Mouse (Mus musculus) spleen, adult 2 months (tissue): Measurements from ENCODE around the gene Robo1. TPM values are rescaled to one million over a fixed set of nuclear protein-coding genes. Genes with fewer than 3 reads are reported as not detected.

Experiments
- DNase-seq, 2 experiments: peaks; one replicate each; pipeline versions ENCODE4 v3.0.0 to v3.0.0-alpha.2; 2012 to 2021; ENCODE audit warnings: low spot score in 2 of 2, low read depth in 1 of 2
- H3K27ac ChIP-seq: fragments of 200-500 bp; 2 replicates; pipeline ENCODE4 v1.5.1; 2012; ENCODE audit warnings: low read length, inconsistent platforms; ENCODE audit not compliant: insufficient read depth
- H3K27me3 ChIP-seq: fragments of 200-500 bp; 2 replicates; pipeline ENCODE4 v1.6.1; 2012; ENCODE audit warnings: mild to moderate bottlenecking, moderate library complexity, low read length, inconsistent platforms; ENCODE audit not compliant: control insufficient read depth, insufficient read depth
- H3K36me3 ChIP-seq: fragments of 200-500 bp; 2 replicates; pipeline ENCODE4 v1.6.1; 2012; ENCODE audit warnings: mild to moderate bottlenecking, low read length, inconsistent platforms; ENCODE audit not compliant: control insufficient read depth, insufficient read depth
- H3K4me1 ChIP-seq: fragments of 200-500 bp; 2 replicates; pipeline ENCODE4 v1.6.1; 2011; ENCODE audit warnings: inconsistent platforms; ENCODE audit not compliant: control insufficient read depth, insufficient read depth, insufficient read length
- H3K4me3 ChIP-seq: fragments of 200-500 bp; 2 replicates; pipeline ENCODE4 v1.5.1; 2011; ENCODE audit warnings: mild to moderate bottlenecking, inconsistent platforms; ENCODE audit not compliant: insufficient read depth, insufficient read length; ENCODE audit errors: extremely low read depth
- CTCF ChIP-seq: fragments of 200-500 bp; IDR thresholded peaks from 2 replicates; pipeline ENCODE4 v1.5.1; 2011; ENCODE audit warnings: mild to moderate bottlenecking, inconsistent platforms; ENCODE audit not compliant: insufficient read depth, insufficient read length, insufficient replicate concordance; ENCODE audit errors: extremely low read depth
- POLR2A ChIP-seq: fragments of 200-500 bp; IDR thresholded peaks from 2 replicates; pipeline ENCODE4 v1.6.1; 2011; ENCODE audit warnings: low read depth, low read length, inconsistent platforms
- WGBS: fragments of 180-500 bp; shearing (Covaris S2); methylation state at CpG from one replicate; pipeline ENCODE4 v1.1.7; 2018; 5-methylcytosine and 5-hydroxymethylcytosine counted together
- polyA plus RNA-seq: library from polyadenylated mRNA; depleted of rRNA; stranded (reverse); fragments of >200 nt; gene quantifications from 2 replicates; pipeline ENCODE4 v1.2.3, GENCODE M21; 2012

Robo1 gene
- polyA plus RNA-seq, 1 experiment: 1.4 TPM

DNA sequence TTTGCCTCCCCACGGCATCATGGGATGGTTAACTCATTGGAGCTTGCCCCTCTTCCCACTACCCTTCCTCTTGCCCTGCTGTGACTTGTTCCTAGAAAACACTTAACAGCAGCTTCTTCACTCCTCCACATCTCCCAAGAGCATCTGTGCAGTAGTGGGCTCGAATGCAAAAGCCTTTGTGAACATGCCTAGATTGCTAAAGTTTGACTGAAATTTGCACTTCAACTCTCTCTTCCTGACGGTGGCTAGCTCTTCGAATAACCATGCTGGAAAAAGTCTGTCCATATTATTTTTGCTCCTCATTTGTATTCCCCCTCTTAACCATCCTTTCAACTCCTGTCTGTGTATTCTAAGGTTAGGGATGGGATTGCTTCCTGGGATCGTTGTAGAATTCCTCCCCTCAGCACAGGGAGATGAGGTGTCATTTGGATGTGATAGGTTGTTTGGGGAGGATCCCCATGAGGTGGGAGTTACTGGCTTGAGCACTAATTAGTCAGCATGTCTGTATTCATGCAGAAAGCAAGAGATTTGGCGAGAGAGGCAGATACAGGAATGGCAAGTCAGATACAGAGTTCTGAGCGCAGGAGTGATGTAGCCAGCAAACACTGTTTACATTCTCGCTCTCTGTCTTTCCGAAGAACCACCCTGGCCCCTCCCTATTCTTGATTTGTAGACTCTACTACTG, 409.2 kb downstream of the Robo1 start:
- no peaks in the 10 kb centered on the region for H3K4me1 ChIP-seq
- H3K27me3 ChIP-seq: no peaks in the 10 kb centered on the region
- H3K36me3 ChIP-seq: no peaks in the 10 kb centered on the region
- no peak for TF ChIP-seq CTCF
- no peak for TF ChIP-seq POLR2A
- no peak overlapping the region for H3K27ac ChIP-seq
- H3K4me3 ChIP-seq: no peak overlapping the region
- no peak for DNase-seq
- WGBS: 81% methylated on average over 9 of the region's 9 CpGs

DNA sequence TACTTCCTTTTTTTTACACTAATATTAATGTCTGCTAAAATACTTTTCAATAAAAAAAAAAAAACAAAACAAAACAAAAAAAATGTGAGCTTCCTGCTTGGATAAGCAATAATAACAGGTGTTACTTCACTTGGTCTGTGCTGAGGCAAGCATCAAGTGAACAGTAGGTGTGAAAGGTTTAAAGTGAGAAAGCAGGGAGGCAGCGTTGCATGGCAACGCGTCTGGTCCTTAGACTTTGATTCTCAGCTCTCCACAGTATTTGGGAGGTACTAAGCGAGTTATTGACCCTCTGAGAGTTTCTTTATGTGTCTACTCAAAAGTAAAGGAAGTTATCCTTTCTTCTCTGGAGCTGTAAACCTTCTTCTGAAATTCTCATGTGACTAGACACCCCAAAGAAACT, 411.0 kb downstream of the Robo1 start:
- Histone ChIP-seq H3K27me3 (no peaks in the 10 kb centered on the region), H3K36me3 (no peaks in the 10 kb centered on the region), H3K4me1 (no peaks in the 10 kb centered on the region), H3K27ac (no peak overlapping the region), H3K4me3 (no peak overlapping the region)
- TF ChIP-seq CTCF (no peak), POLR2A (no peak)
- DNase-seq: no peak
- WGBS: 83% methylated on average over 4 of the region's 4 CpGs

DNA sequence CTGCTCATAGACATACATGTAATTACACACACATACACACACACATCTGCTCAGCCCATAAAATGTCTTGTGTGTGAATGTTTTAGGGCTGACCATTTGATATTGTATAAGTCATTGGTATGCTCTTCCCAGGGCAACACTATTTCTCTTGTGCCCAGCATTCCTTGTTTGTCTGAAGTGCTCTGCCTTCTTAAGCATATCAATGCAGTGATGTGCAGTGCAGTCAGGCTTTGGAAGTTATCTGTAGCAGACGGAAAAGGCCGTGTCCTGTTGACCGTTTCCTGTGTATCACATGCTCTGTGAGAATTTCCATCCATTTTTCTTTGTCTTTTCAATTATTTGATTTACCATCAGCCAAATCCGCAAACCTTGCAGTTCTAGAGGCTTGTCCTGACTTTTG, 412.9 kb downstream of the Robo1 start:
- H3K4me1 ChIP-seq: no peaks in the 10 kb centered on the region
- no peaks in the 10 kb centered on the region for H3K36me3 ChIP-seq
- DNase-seq: no peak
- H3K27ac ChIP-seq: no peak overlapping the region
- WGBS: 80% methylated on average over 4 of the region's 4 CpGs
- H3K27me3 ChIP-seq: no peaks in the 10 kb centered on the region
- TF ChIP-seq CTCF (no peak), POLR2A (no peak)
- H3K4me3 ChIP-seq: no peak overlapping the region

DNA sequence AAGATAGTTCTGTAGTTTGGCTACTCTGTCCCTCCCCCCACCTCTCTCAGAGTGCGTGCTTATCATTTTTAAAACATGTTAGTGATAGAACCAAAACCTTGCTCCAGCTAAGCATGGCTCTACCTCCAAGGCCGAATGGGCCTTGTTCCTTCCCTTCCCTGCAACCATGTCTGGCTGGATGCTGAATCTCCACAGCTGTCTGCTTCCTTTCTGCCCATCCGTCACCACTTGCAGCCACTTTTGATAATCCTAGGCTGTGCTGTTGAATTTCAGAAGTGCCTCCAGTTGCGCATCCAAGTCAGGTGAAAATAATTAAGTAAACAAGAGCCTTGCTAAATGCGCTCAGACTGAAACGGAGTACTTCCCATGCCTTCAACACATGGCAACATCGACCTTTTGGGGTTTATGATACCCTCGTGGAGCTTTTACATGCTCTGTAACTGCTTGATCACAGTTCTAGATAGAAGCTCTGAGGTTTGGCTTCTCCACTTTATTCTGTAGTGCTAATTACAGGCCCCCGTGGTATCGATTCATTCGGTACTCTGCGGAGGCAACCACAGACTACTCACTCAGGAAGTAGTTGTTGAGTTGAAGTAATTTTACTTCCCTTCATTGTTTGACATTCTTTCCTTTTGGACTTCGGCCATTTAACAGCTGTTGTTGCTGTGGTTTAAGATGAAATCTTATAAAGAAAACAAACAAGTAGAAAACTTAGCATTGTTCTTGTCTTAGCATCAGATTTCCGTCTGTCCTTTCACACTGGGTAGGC, 413.8 kb downstream of the Robo1 start:
- no peaks in the 10 kb centered on the region for H3K27me3 ChIP-seq
- H3K4me1 ChIP-seq: no peaks in the 10 kb centered on the region
- TF ChIP-seq CTCF (no peak), POLR2A (no peak)
- DNase-seq: no peak
- WGBS: 42% methylated on average over 14 of the region's 14 CpGs
- H3K27ac ChIP-seq: no peak overlapping the region
- no peak overlapping the region for H3K4me3 ChIP-seq
- H3K36me3 ChIP-seq: no peaks in the 10 kb centered on the region

DNA sequence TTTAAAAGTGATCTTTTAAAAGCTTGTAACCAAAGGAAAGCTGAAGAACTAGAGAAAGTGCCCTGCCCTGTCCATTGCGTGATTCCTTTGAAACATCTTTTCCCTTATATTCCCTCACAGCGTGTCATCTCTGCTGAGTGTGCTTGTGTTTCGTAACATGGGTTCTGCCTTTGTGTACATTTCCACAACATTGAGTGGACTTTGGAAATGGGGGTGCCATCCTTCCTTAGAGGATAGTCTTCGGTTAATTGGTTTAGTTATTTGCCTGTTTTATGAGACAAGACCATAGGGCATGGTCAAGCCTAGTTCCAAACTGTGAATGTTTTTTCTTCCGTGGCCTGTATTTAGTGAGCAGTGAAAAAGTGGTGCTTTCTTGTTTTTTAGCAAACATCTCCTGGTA, 426.1 kb downstream of the Robo1 start:
- 91% methylated on average over 5 of the region's 5 CpGs for WGBS
- Histone ChIP-seq H3K27ac (no peak overlapping the region), H3K27me3 (no peaks in the 10 kb centered on the region), H3K4me3 (no peak overlapping the region), H3K4me1 (no peaks in the 10 kb centered on the region), H3K36me3 (no peaks in the 10 kb centered on the region)
- TF ChIP-seq POLR2A (no peak), CTCF (no peak)
- DNase-seq: no peak

DNA sequence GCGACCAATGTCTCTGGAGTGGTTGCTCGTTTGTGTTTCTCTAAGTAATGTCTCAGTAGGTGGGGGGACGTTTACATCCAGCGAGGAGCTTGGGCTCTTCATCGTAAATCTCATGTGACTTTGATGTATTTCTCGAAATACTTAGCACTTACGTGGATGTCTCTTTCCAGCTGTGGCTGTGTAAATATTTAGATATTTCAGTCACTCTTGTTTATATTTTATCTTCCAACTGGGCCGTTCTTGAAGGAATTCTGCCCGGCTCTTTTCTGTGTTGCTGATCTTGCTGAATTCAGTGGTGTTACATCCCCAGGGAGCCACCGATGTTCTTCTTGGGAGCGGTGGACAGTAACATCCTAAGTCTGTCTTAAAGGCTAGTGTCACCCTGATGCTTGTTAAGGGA, 427.1 kb downstream of the Robo1 start:
- WGBS: 87% methylated on average over 11 of the region's 11 CpGs
- TF ChIP-seq CTCF (no peak), POLR2A (no peak)
- Histone ChIP-seq H3K27ac (no peak overlapping the region), H3K4me1 (no peaks in the 10 kb centered on the region), H3K27me3 (no peaks in the 10 kb centered on the region), H3K36me3 (no peaks in the 10 kb centered on the region), H3K4me3 (no peak overlapping the region)
- no peak for DNase-seq

DNA sequence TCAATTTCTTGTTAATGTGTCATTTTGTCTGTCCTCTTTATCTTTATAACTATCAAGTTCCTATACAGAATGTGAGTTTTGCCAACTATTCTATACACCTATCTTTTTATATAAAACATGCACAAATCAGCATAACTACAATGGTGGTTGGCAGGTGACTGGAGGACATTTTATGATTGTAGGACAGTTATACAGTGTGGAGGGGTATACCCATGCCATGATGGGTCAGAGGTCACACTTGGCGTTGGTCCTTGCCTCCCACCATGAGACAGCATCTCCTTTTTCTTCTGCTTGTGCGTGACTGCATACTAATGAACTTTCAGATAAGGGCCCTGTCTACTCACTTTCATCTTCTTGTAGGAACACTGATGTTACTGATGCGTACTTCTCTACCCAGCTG, 427.5 kb downstream of the Robo1 start:
- H3K4me3 ChIP-seq: no peak overlapping the region
- no peaks in the 10 kb centered on the region for H3K4me1 ChIP-seq
- H3K36me3 ChIP-seq: no peaks in the 10 kb centered on the region
- no peaks in the 10 kb centered on the region for H3K27me3 ChIP-seq
- H3K27ac ChIP-seq: no peak overlapping the region
- DNase-seq: no peak
- no peak for TF ChIP-seq CTCF
- no peak for TF ChIP-seq POLR2A
- 89% methylated on average over 3 of the region's 3 CpGs for WGBS
